Mouse (Mus musculus): Measurements from ENCODE around the gene Spon1.

- no peak for TF ChIP-seq CTCF (IDR thresholded peaks at IDR 0.05; ENCODE audit: low read depth)
- TF ChIP-seq EP300 (optimal IDR thresholded peaks at IDR 0.05) = no peak
Measured at GRCm38 (mm10) chr7:114062451-114062850, 296.7 kb downstream of the Spon1 start.
